Mouse (Mus musculus): ENCODE results near the gene 4931428F04Rik. TPM values are rescaled to one million over a fixed set of nuclear protein-coding genes. Genes with fewer than 3 reads are reported as not detected.
"Not testable (repeated sequence)": the region's sequence is repeated elsewhere in the genome, so short reads cannot be mapped to it uniquely, and the experiment has no call there.

Gene 4931428F04Rik
- polyA plus RNA-seq, 1 experiment from 2014 or later: 43.8 TPM

DNA sequence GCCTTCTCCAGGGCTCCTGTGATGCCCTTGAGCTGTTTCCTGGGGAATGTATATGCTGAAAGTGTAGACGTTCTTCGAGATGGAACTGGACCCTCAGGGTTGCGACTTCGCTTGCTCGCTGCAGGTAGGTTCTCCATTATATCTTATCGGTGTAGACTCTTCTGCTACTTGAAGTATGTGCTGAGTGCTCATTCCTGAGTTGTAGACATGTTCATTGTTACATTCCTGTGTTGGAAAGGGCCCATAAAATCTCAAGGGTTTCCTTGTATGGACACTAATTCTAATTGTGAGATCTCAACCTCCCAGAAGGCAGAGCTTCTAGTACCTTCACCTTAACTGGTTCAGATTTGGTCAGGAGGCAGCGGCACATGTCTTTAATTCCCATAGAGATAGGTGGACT lies 48.6 kb downstream of the 4931428F04Rik start:
- WGBS: 96% methylated on average over 7 of the region's 7 CpGs
- Histone ChIP-seq H3K4me3 (no peak overlapping the region), H3K36me3 (peaks cover 70% of the 10 kb centered on the region)

DNA sequence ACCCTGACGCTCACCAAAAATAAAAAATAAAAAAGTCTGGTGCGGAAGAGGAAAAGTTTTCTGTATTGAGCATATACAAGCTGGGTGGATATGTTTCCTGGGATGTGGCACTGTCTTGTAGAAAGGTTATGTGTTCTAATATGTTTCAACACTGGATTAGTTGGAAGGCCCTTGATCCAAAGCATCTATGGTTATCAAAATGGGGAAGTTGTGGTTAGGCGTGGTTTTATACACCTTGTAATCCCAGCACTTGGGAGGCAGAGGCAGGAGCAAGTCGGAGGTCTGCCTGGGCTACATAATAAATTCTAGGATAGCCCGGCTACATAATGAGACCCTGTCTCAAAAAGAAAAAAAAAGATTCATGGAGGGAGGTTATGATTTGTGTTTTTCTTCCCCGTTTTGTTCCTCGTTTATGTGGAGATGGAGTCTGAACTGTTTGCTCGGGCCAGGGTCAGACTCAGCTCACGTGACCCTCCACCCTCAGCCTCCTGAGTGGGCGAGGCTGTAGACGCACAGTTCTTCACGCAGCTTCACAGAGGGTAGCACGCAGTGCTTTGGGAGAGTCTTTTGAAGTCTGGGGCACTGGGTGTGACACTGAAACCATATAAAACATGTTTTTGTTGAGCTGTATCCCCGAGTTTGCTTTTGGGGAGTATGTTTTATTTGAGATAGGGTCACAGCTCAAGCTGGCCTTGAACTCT lies 52.1 kb downstream of the 4931428F04Rik start:
- Histone ChIP-seq H3K27me3 (ENCODE audit: insufficient read depth, poor library complexity, severe bottlenecking) (no peaks in the 10 kb centered on the region), H3K36me3 (peaks cover 71% of the 10 kb centered on the region), H3K4me1 (replicated peaks) (no peaks in the 10 kb centered on the region), H3K9me3 (no peaks in the 10 kb centered on the region), H3K4me3 (no peak overlapping the region), H3K27ac (no peak overlapping the region)
- DNase-seq (ENCODE audit: low spot score): no peak
- 93% methylated on average over 14 of the region's 14 CpGs for WGBS

More for the DNA sequence above, 48.6 kb downstream of the 4931428F04Rik start:
- no peak for DNase-seq (ENCODE audit: low spot score)
- Histone ChIP-seq H3K9me3 (no peaks in the 10 kb centered on the region), H3K27ac (no peak overlapping the region), H3K27me3 (ENCODE audit: insufficient read depth, poor library complexity, severe bottlenecking) (no peaks in the 10 kb centered on the region), H3K4me1 (replicated peaks) (no peaks in the 10 kb centered on the region)

DNA sequence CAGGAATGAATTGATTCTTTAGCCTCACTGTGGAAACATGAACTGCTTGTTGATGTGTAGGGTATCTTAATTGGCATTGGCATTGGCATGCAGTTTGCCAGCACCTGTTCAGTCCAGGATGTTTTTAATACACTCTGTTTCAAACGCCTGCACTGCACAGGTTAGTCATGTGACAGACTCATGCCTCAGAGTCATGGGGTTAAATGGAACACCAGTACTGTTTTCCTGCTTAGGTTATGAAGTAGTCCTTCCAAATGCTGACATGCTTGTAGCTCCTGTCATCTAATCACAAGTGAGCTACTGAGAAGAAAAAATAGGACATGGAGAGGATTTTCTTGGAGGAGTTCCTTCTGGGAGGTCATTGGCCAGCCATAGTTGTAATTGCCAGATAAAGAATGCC lies 54.5 kb downstream of the 4931428F04Rik start:
- Histone ChIP-seq H3K27me3 (ENCODE audit: insufficient read depth, poor library complexity, severe bottlenecking) (no peaks in the 10 kb centered on the region), H3K4me3 (no peak overlapping the region), H3K9me3 (no peaks in the 10 kb centered on the region), H3K36me3 (peaks cover 54% of the 10 kb centered on the region), H3K27ac (no peak overlapping the region), H3K4me1 (replicated peaks) (no peaks in the 10 kb centered on the region)
- 80% methylated on average over 1 of the region's 1 CpGs for WGBS
- DNase-seq (ENCODE audit: low spot score): no peak

DNA sequence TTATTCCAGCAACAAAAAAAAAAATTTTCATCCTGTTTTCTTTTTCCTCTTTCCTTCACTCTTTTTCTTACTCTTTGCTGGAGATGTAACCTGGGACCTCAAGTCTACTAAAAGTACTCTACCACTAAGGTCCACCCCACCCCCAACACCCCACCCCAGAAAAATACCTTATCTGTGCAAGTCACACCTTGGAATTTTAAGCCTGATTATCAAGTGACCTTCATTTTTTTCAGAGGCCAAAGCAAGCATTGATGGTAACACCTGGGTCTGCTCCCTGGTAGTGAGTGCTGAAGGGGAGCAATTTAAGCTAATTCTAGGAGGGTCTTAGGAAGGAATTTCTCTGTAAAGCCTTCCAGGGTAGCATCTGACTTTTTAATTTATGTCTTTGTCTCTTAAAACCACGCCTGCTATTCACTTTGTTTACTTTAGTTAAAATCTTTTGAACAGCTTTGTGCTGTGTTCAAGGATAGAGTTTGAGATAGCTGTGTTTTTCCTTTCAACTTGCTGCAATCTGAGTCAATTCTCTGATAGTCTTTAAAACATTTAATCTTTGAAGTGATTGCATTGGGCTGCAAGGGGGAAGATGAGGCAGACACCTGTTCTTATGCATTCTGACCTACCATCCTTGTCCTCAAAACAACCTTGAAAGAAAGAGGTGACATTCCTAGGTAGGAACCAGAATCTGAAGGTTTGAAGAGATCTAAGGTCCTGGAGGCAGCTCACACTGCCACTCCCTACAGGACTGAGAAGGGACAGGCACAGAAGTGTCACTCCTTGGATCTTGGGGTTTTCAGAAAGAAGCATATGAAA lies 56.3 kb downstream of the 4931428F04Rik start:
- Histone ChIP-seq H3K36me3 (peaks cover 36% of the 10 kb centered on the region), H3K9me3 (no peaks in the 10 kb centered on the region), H3K27me3 (ENCODE audit: insufficient read depth, poor library complexity, severe bottlenecking) (no peaks in the 10 kb centered on the region), H3K4me1 (replicated peaks) (no peaks in the 10 kb centered on the region), H3K27ac (no peak overlapping the region), H3K4me3 (no peak overlapping the region)
- 78% methylated on average over 1 of the region's 1 CpGs for WGBS
- no peak for DNase-seq (ENCODE audit: low spot score)

DNA sequence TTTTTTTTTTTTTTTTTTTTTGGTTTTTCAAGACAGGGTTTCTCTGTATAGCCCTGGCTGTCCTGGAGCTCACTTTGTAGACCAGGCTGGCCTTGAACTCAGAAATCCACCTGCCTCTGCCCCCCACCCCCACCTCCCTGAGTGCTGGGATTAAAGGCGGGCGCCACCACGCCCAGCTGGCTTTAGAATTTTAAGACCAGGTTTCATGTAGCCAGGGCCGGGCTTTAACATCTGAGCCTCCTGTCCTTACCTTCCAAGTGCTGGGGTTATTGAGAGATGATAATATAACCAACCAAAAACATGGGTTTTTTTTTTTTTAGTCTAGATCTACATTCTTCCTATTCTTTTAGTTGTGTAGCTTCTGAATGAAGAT lies 57.4 kb downstream of the 4931428F04Rik start:
- not testable (repeated sequence) for H3K9me3 ChIP-seq; H3K27ac ChIP-seq; H3K4me3 ChIP-seq; DNase-seq (ENCODE audit: low spot score); H3K4me1 ChIP-seq (replicated peaks); H3K27me3 ChIP-seq (ENCODE audit: insufficient read depth, poor library complexity, severe bottlenecking)
- WGBS: 93% methylated on average over 4 of the region's 4 CpGs
- H3K36me3 ChIP-seq: peaks cover 33% of the 10 kb centered on the region

DNA sequence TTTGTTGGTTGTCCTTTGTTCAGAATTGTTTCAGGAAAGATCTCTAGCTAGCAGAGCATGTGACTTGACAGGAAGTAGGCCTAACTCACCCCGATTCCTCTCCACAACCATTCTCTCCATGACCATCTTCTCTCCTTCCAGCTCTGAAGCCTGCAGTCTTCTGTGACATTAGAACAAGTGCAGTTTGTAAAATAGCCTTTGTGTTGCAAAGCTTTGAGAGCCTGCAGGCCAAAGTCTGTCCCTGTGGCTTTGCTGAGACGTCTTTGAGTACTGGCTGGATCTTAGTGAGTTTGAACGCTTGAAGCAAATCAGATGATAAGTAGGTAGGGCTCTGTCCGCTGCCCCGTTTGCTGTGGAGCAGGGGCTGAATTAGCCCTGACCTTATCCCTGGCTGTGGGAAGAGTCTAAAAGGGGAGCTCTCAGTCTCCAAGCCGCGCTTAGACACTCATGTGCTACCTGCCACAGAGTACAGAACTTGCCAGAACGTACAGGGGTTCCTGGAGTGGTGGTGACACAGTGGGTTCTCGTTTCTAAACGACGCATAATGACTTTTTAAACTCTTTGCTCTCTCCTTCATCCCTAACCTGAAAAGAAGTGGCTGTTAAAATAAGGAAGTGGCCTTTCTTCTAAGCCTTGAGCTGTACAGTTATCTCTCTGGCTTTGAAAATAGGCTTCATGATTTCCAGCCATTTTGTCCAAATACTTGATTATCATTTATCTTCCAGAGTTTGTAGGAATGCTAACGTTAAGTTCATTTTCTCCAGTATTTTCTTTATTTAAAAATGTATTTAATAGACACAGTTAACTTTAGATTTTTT lies 58.0 kb downstream of the 4931428F04Rik start:
- Histone ChIP-seq H3K9me3 (no peaks in the 10 kb centered on the region), H3K4me3 (no peak overlapping the region), H3K4me1 (replicated peaks) (no peaks in the 10 kb centered on the region), H3K27ac (no peak overlapping the region), H3K36me3 (peaks cover 31% of the 10 kb centered on the region), H3K27me3 (ENCODE audit: insufficient read depth, poor library complexity, severe bottlenecking) (no peaks in the 10 kb centered on the region)
- 88% methylated on average over 12 of the region's 12 CpGs for WGBS
- DNase-seq (ENCODE audit: low spot score): no peak

MicroRNAs within 50 kb of the gene (microRNA counts, 519-probe panel; counts per million panel counts)
- microRNA mmu-miR-328: 1,255 counts per million, percentile 77 among the panel's probes with 10 or more counts

Other genes with a start within 250 kb of the 4931428F04Rik start
- not detected in 2 replicates for gene Ces3a, start 241.3 kb downstream of the 4931428F04Rik start, polyA plus RNA-seq (2016; fragmentation: Nextera tagmentation; extraction: Ambion mirVana)
- not detected in 2 replicates for gene Ces3b, start 206.1 kb downstream of the 4931428F04Rik start, polyA plus RNA-seq (2016; fragmentation: Nextera tagmentation; extraction: Ambion mirVana)
- gene Ces4a, start 158.1 kb downstream of the 4931428F04Rik start, polyA plus RNA-seq (2016; fragmentation: Nextera tagmentation; extraction: Ambion mirVana): not detected in 2 replicates
- 42.1 and 54.9 TPM in 2 replicates for gene Cbfb, start 119.2 kb downstream of the 4931428F04Rik start, polyA plus RNA-seq (2016; fragmentation: Nextera tagmentation; extraction: Ambion mirVana)
- gene D230025D16Rik, start 64.7 kb downstream of the 4931428F04Rik start, polyA plus RNA-seq (2016; fragmentation: Nextera tagmentation; extraction: Ambion mirVana): 27.0 and 27.1 TPM in 2 replicates
- 2.6 and 3.3 TPM in 2 replicates for gene B3gnt9, start 34.7 kb downstream of the 4931428F04Rik start, polyA plus RNA-seq (2016; fragmentation: Nextera tagmentation; extraction: Ambion mirVana)
- 15.4 and 16.3 TPM in 2 replicates for gene Tradd, start 25.3 kb downstream of the 4931428F04Rik start, polyA plus RNA-seq (2016; fragmentation: Nextera tagmentation; extraction: Ambion mirVana)
- 1.0 and 1.6 TPM in 2 replicates for gene Fbxl8, start 25.2 kb downstream of the 4931428F04Rik start, polyA plus RNA-seq (2016; fragmentation: Nextera tagmentation; extraction: Ambion mirVana)
- 0.09 and 0.20 TPM in 2 replicates for gene Hsf4, start 20.1 kb downstream of the 4931428F04Rik start, polyA plus RNA-seq (2016; fragmentation: Nextera tagmentation; extraction: Ambion mirVana)
- gene Nol3, start 13.7 kb downstream of the 4931428F04Rik start, polyA plus RNA-seq (2016; fragmentation: Nextera tagmentation; extraction: Ambion mirVana): 1.2 and 2.1 TPM in 2 replicates
- 12.4 and 15.2 TPM in 2 replicates for gene Exoc3l, start 6.2 kb upstream of the 4931428F04Rik start, polyA plus RNA-seq (2016; fragmentation: Nextera tagmentation; extraction: Ambion mirVana)
- gene E2f4, start 7.8 kb upstream of the 4931428F04Rik start, polyA plus RNA-seq (2016; fragmentation: Nextera tagmentation; extraction: Ambion mirVana): 120 and 128 TPM in 2 replicates
- gene Elmo3, start 15.7 kb upstream of the 4931428F04Rik start, polyA plus RNA-seq (2016; fragmentation: Nextera tagmentation; extraction: Ambion mirVana): 2.1 and 2.9 TPM in 2 replicates
- gene Lrrc29, start 36.4 kb upstream of the 4931428F04Rik start, polyA plus RNA-seq (2016; fragmentation: Nextera tagmentation; extraction: Ambion mirVana): 1.2 and 1.3 TPM in 2 replicates
- gene Tmem208, start 36.5 kb upstream of the 4931428F04Rik start, polyA plus RNA-seq (2016; fragmentation: Nextera tagmentation; extraction: Ambion mirVana): 110 and 113 TPM in 2 replicates
- 2.4 and 2.8 TPM in 2 replicates for gene Fhod1, start 58.1 kb upstream of the 4931428F04Rik start, polyA plus RNA-seq (2016; fragmentation: Nextera tagmentation; extraction: Ambion mirVana)
- 4.1 and 4.3 TPM in 2 replicates for gene Slc9a5, start 59.0 kb upstream of the 4931428F04Rik start, polyA plus RNA-seq (2016; fragmentation: Nextera tagmentation; extraction: Ambion mirVana)
- 0.52 and 0.75 TPM in 2 replicates for gene Plekhg4, start 83.4 kb upstream of the 4931428F04Rik start, polyA plus RNA-seq (2016; fragmentation: Nextera tagmentation; extraction: Ambion mirVana)
- gene Kctd19, start 123.6 kb upstream of the 4931428F04Rik start, polyA plus RNA-seq (2016; fragmentation: Nextera tagmentation; extraction: Ambion mirVana): 0.12 TPM in 1 of 2 replicates, not detected in the other
- 1.8 and 2.5 TPM in 2 replicates for gene Lrrc36, start 123.7 kb upstream of the 4931428F04Rik start, polyA plus RNA-seq (2016; fragmentation: Nextera tagmentation; extraction: Ambion mirVana)
- 131 and 243 TPM in 2 replicates for gene Tppp3, start 181.7 kb upstream of the 4931428F04Rik start, polyA plus RNA-seq (2016; fragmentation: Nextera tagmentation; extraction: Ambion mirVana)
- 23.3 and 29.2 TPM in 2 replicates for gene Zdhhc1, start 207.0 kb upstream of the 4931428F04Rik start, polyA plus RNA-seq (2016; fragmentation: Nextera tagmentation; extraction: Ambion mirVana)
- 24.1 and 36.7 TPM in 2 replicates for gene Hsd11b2, start 228.9 kb upstream of the 4931428F04Rik start, polyA plus RNA-seq (2016; fragmentation: Nextera tagmentation; extraction: Ambion mirVana)